Mouse (Mus musculus): ENCODE data around the gene N4bp2l2. TPM values are rescaled to one million over a fixed set of nuclear protein-coding genes. Genes with fewer than 3 reads are reported as not detected.

The N4bp2l2 gene
- polyA plus RNA-seq, 1 experiment from 2014 or later, result 43.9 TPM

GRCm38 (mm10) chr5:150629692-150630091 is 36.3 kb downstream of the N4bp2l2 start:
- ATAC-seq (ENCODE audit: insufficient number of reproducible peaks, low FRiP score, low TSS enrichment, low read depth), result no peak
- no peaks in the 10 kb centered on the region for H3K9me3 ChIP-seq
- no peak overlapping the region for H3K4me2 ChIP-seq
- H3K4me3 ChIP-seq, result no peak overlapping the region
- no peak overlapping the region for H3K27ac ChIP-seq
- peaks cover 6% of the 10 kb centered on the region for H3K36me3 ChIP-seq
- H3K4me1 ChIP-seq, result no peaks in the 10 kb centered on the region
- no peak overlapping the region for H3K9ac ChIP-seq
- H3K27me3 ChIP-seq, result no peaks in the 10 kb centered on the region
- 75% methylated on average over 2 of the region's 2 CpGs for WGBS

DNA sequence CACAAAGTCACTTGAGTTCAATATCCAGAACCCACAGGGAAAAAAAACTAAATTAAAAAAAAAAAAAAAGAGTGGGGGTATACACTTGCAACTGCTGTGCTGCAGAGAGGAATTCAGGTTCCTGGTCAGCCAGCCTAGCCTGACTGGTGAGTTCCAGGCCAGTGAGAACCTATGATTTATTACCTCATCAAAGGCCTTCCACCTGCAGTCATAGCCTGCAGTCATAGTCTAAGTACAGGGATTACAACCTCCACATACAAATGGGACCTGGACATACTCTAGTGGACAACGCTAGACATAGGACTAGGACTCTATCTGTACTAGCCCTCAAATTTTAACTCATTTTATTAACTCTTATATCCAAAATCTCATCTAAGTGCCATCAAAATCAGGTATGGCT is 36.7 kb downstream of the N4bp2l2 start:
- no peak overlapping the region for H3K9ac ChIP-seq
- no peak overlapping the region for H3K27ac ChIP-seq
- H3K36me3 ChIP-seq, result peaks cover 8% of the 10 kb centered on the region
- no peak for ATAC-seq (ENCODE audit: insufficient number of reproducible peaks, low FRiP score, low TSS enrichment, low read depth)
- no peak overlapping the region for H3K4me2 ChIP-seq
- H3K4me3 ChIP-seq, result no peak overlapping the region
- no peaks in the 10 kb centered on the region for H3K9me3 ChIP-seq
- WGBS, result 75% methylated on average over 1 of the region's 1 CpGs
- H3K4me1 ChIP-seq, result no peaks in the 10 kb centered on the region
- H3K27me3 ChIP-seq, result no peaks in the 10 kb centered on the region

DNA sequence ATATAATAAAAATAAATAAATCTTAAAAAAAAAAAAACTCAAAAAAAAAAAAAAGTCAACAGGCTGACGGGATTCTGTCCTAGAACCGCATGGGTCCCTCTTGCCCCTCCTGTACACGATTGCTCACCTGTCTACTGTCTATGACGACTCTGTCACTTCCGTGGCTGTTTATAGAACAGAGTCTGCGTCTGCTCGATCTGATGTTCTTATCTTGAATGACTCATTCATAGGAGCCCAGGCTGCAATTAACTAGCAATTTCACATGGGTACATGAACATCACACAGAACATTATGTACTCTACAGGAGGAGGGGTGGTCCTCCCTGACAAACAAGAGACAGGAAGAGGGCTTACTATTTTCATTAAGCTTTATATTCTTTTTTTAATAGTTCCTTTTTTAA is 40.5 kb downstream of the N4bp2l2 start:
- Histone ChIP-seq H3K36me3 (0 out of 2 replicates have a peak, but pooled peaks cover 3% of the 10 kb centered on the region), H3K4me1 (0 out of 2 replicates have a peak, but pooled peaks cover 2% of the 10 kb centered on the region), H3K9me3 (no peaks in the 10 kb centered on the region), H3K4me2 (no peak overlapping the region), H3K4me3 (no peak overlapping the region), H3K27ac (no peak overlapping the region), H3K27me3 (no peaks in the 10 kb centered on the region), H3K9ac (no peak overlapping the region)
- WGBS, result 80% methylated on average over 7 of the region's 7 CpGs
- no peak for ATAC-seq (ENCODE audit: insufficient number of reproducible peaks, low FRiP score, low TSS enrichment, low read depth)

- Histone ChIP-seq H3K9me3 (no peaks in the 10 kb centered on the region), H3K9ac (no peak overlapping the region), H3K4me2 (no peak overlapping the region), H3K27me3 (no peaks in the 10 kb centered on the region), H3K27ac (no peak overlapping the region), H3K4me3 (no peak overlapping the region), H3K4me1 (0 out of 2 replicates have a peak, but pooled peaks cover 2% of the 10 kb centered on the region), H3K36me3 (0 out of 2 replicates have a peak, but pooled peaks cover 3% of the 10 kb centered on the region)
- no peak for ATAC-seq (ENCODE audit: insufficient number of reproducible peaks, low FRiP score, low TSS enrichment, low read depth)
- WGBS, result 17% methylated on average over 1 of the region's 1 CpGs
These were observed 43.2 kb downstream of the N4bp2l2 start for GRCm38 (mm10) chr5:150622792-150623191.

- H3K9ac ChIP-seq, result no peak overlapping the region
- WGBS, result 85% methylated on average over 3 of the region's 3 CpGs
- no peak for ATAC-seq (ENCODE audit: insufficient number of reproducible peaks, low FRiP score, low TSS enrichment, low read depth)
These were observed 44.4 kb downstream of the N4bp2l2 start for GRCm38 (mm10) chr5:150621592-150621991.

GRCm38 (mm10) chr5:150620588-150621135 is 45.3 kb downstream of the N4bp2l2 start:
- no peak for ATAC-seq (ENCODE audit: insufficient number of reproducible peaks, low FRiP score, low TSS enrichment, low read depth)
- no peaks in the 10 kb centered on the region for H3K9me3 ChIP-seq
- no peak overlapping the region for H3K9ac ChIP-seq
- WGBS, result 80% methylated on average over 7 of the region's 7 CpGs
- 0 out of 2 replicates have a peak, but pooled peaks cover 3% of the 10 kb centered on the region for H3K36me3 ChIP-seq
- H3K4me2 ChIP-seq, result no peak overlapping the region
- H3K4me3 ChIP-seq, result no peak overlapping the region
- H3K27me3 ChIP-seq, result no peaks in the 10 kb centered on the region
- H3K4me1 ChIP-seq, result 0 out of 2 replicates have a peak, but pooled peaks cover 2% of the 10 kb centered on the region
- H3K27ac ChIP-seq, result no peak overlapping the region

More at GRCm38 (mm10) chr5:150621592-150621991, 44.4 kb downstream of the N4bp2l2 start:
- Histone ChIP-seq H3K4me1 (0 out of 2 replicates have a peak, but pooled peaks cover 2% of the 10 kb centered on the region), H3K4me3 (no peak overlapping the region), H3K36me3 (0 out of 2 replicates have a peak, but pooled peaks cover 3% of the 10 kb centered on the region), H3K27ac (no peak overlapping the region), H3K9me3 (no peaks in the 10 kb centered on the region), H3K27me3 (no peaks in the 10 kb centered on the region), H3K4me2 (no peak overlapping the region)

DNA sequence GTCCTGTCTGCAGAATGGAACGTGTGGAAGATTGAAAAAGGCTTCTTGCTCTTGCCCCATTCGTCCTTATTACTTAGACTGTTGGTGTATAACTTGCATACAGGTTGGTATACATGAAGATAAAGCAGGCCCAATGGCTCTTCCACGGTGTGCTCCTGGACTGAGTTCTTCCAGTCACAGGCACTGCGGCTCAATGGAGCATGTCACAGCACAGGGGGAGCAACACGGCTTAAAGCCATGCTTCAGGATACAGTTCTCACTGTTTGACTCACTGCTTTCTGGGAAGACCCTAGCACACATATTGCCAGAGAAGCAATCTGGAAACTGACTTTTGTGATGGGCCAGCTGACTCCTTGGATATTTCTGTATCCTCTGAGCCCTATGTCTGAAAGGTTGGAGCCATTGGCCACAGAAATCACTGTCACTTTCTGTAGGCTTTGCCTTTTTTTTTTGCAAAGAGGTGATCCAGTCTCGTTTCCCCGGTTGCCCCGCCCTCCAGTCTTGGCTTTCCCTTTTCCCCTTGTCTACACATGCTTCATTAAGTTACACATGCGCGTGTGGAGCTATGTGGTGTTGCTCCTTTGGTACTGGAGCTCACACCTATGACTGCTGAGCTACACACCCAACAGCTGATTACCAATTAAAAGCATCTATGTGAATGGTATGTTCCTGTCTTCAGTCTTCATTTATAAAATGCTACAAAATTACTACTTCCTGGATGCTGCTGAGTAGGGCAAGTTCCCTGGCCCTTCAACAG is 47.2 kb downstream of the N4bp2l2 start:
- Histone ChIP-seq H3K4me2 (no peak overlapping the region), H3K9me3 (no peaks in the 10 kb centered on the region), H3K36me3 (no peaks in the 10 kb centered on the region), H3K4me1 (0 out of 2 replicates have a peak, but pooled peaks cover 2% of the 10 kb centered on the region), H3K27ac (no peak overlapping the region), H3K9ac (no peak overlapping the region), H3K27me3 (no peaks in the 10 kb centered on the region), H3K4me3 (no peak overlapping the region)
- WGBS, result 85% methylated on average over 10 of the region's 10 CpGs
- no peak for ATAC-seq (ENCODE audit: insufficient number of reproducible peaks, low FRiP score, low TSS enrichment, low read depth)

GRCm38 (mm10) chr5:150616731-150617130 is 49.3 kb downstream of the N4bp2l2 start:
- no peak for ATAC-seq (ENCODE audit: insufficient number of reproducible peaks, low FRiP score, low TSS enrichment, low read depth)
- H3K27me3 ChIP-seq, result no peaks in the 10 kb centered on the region
- H3K4me1 ChIP-seq, result no peaks in the 10 kb centered on the region
- no peak overlapping the region for H3K27ac ChIP-seq
- no peaks in the 10 kb centered on the region for H3K36me3 ChIP-seq
- H3K4me2 ChIP-seq, result no peak overlapping the region
- WGBS, result 69% methylated on average over 3 of the region's 3 CpGs
- no peak overlapping the region for H3K4me3 ChIP-seq
- H3K9ac ChIP-seq, result no peak overlapping the region
- H3K9me3 ChIP-seq, result no peaks in the 10 kb centered on the region

GRCm38 (mm10) chr5:150616216-150616615 is 49.8 kb downstream of the N4bp2l2 start:
- H3K9ac ChIP-seq, result no peak overlapping the region
- no peaks in the 10 kb centered on the region for H3K9me3 ChIP-seq
- no peaks in the 10 kb centered on the region for H3K27me3 ChIP-seq
- H3K4me3 ChIP-seq, result no peak overlapping the region
- 91% methylated on average over 2 of the region's 2 CpGs for WGBS
- H3K4me2 ChIP-seq, result no peak overlapping the region
- ATAC-seq (ENCODE audit: insufficient number of reproducible peaks, low FRiP score, low TSS enrichment, low read depth), result no peak
- no peak overlapping the region for H3K27ac ChIP-seq
- H3K4me1 ChIP-seq, result no peaks in the 10 kb centered on the region
- H3K36me3 ChIP-seq, result no peaks in the 10 kb centered on the region

DNA sequence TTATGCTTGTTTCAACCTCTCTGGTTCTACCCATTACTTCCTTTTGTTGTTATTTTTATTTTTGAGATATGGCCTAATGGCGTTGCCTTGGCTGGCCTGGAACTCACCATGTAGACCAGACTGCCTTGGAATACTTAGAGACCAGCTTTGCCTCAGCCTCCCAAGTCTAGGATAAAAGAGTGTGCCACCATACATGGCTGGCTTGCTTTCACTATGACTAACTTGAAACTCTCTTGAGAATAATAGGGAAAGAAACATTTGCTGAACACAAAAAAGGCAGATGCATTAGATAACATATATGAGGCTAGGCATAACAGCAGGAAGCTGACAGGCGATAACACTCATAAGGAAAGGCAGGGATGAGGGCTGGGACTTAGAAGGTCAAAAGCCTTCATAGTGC is 51.9 kb downstream of the N4bp2l2 start:
- no peaks in the 10 kb centered on the region for H3K4me1 ChIP-seq
- no peak overlapping the region for H3K27ac ChIP-seq
- H3K4me2 ChIP-seq, result no peak overlapping the region
- no peaks in the 10 kb centered on the region for H3K27me3 ChIP-seq
- H3K36me3 ChIP-seq, result no peaks in the 10 kb centered on the region
- ATAC-seq (ENCODE audit: insufficient number of reproducible peaks, low FRiP score, low TSS enrichment, low read depth), result no peak
- no peak overlapping the region for H3K9ac ChIP-seq
- no peak overlapping the region for H3K4me3 ChIP-seq
- no peaks in the 10 kb centered on the region for H3K9me3 ChIP-seq
- 87% methylated on average over 2 of the region's 2 CpGs for WGBS

DNA sequence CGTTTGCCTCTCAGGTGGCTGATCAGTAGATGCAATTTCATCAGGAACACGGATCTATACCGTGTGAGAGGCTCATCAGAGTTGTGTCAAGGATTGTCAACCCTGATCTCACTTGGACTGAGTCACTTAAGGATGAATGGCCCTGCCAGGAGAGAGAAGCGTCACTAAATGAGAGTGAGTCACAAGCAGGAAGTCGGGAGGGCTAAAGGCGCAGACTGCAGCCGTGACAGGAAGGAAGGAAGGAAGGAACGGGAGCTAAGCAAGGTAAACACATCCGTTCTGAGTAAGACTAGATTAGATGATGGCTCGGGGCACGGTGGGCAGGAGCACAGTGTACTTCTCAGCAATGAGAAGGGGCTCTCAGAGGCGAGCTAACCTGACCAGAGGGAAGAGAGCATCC is 54.3 kb downstream of the N4bp2l2 start:
- H3K4me1 ChIP-seq, result no peaks in the 10 kb centered on the region
- no peaks in the 10 kb centered on the region for H3K27me3 ChIP-seq
- no peak for ATAC-seq (ENCODE audit: insufficient number of reproducible peaks, low FRiP score, low TSS enrichment, low read depth)
- H3K27ac ChIP-seq, result no peak overlapping the region
- 55% methylated on average over 12 of the region's 12 CpGs for WGBS
- H3K4me2 ChIP-seq, result no peak overlapping the region
- no peaks in the 10 kb centered on the region for H3K36me3 ChIP-seq
- H3K9me3 ChIP-seq, result no peaks in the 10 kb centered on the region
- no peak overlapping the region for H3K9ac ChIP-seq
- H3K4me3 ChIP-seq, result no peak overlapping the region

DNA sequence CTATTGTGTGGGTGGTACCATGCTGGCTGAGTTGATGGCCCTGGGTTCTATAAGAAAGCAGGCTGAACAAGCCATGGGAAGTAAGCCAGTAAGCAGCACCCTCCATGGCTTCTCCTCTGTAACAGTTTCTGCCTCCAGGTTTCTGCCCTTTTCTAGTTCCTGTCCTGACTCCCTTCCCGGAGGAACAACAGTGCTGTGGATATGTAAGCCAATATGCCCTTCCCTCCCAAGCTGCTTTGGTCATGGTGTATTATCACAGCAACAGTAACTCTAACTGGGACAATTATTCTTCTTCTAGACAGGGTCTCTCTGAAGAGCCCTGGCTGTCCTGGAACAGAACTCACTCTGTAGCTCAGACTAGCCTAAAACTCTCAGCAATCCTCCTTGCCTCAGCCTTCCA is 54.8 kb downstream of the N4bp2l2 start:
- no peak overlapping the region for H3K27ac ChIP-seq
- no peaks in the 10 kb centered on the region for H3K27me3 ChIP-seq
- no peaks in the 10 kb centered on the region for H3K4me1 ChIP-seq
- no peak for ATAC-seq (ENCODE audit: insufficient number of reproducible peaks, low FRiP score, low TSS enrichment, low read depth)
- no peak overlapping the region for H3K9ac ChIP-seq
- WGBS, result 81% methylated on average over 1 of the region's 1 CpGs
- no peak overlapping the region for H3K4me3 ChIP-seq
- H3K4me2 ChIP-seq, result no peak overlapping the region
- H3K9me3 ChIP-seq, result no peaks in the 10 kb centered on the region
- no peaks in the 10 kb centered on the region for H3K36me3 ChIP-seq

Measured in limb, embryonic 15.5 days (tissue).